In the genomic region with DNA sequence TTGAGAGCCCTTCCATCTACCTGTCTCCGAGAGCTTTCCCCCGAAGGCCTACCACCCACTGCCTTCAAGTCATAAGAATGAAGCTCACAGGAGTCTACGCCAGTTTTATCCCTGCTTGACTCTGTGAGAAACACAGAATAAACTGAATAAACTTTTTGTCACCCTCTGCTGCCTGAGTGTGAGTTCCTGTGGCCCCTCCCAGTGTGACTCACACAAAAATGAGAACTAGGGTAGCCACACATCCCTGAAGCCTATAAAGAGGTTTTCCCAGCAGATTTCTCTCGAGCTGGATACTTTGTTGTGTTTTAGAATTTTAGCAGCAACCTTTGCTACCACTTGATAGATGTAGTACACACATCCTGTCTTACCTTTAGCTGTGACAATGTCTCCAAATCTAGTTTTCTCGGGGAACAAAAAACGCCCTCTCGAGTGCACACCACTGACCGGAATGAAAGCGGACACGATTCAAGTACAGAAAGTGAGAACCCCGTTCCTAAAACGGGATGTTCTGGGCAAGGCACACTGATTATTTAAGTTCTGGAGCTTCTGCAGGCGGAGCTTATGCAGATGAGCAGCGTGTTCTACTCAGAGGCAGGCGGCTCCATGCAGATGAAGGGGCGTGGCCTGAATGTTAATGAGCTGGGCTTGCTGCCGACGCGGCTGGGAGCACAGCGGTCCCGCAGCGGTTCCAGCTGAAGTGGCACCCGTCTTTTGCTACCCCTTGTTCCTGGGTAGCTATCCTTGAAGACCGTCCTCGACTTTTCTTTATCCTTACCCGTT, we compare ENCODE assay signal across 8 mouse cellular contexts. TPM values are rescaled to one million over a fixed set of nuclear protein-coding genes. Genes with fewer than 3 reads are reported as not detected.
DNase-seq lines count a peak whose midpoint lies in the region; TF ChIP-seq lines count a peak whose summit lies in the region.

Kcnab3 (plus strand) TSS at position 631 of the 780 bp plus-strand sequence.

- TF ChIP-seq CTCF in gastrocnemius, adult 2 months (IDR thresholded peaks at IDR 0.05), result no peak

- H3K4me3 ChIP-seq in gastrocnemius, adult 2 months, result peak within 1 kb of the TSS; percentile 85
- peak within 1 kb of the TSS; percentile 91 for H3K4me3 ChIP-seq in megakaryocyte, embryonic 14.5 days (replicated peaks)

- peak within 1 kb of the TSS; percentile 71 for H3K27ac ChIP-seq in gastrocnemius, adult 2 months

- H3K9me3 ChIP-seq in megakaryocyte, embryonic 14.5 days, result no peaks in the 10 kb centered on the region

- peak; percentile 96 for DNase-seq in R1 (ENCODE audit: low read depth, low spot score)
- peak; percentile 69 to 71 for DNase-seq in cerebellum, postnatal 36 days
- DNase-seq in gastrocnemius, adult 2 months, result peak; percentile 90
- peak; percentile 96 for DNase-seq in induced T-regulatory cell, adult 2 months (ENCODE audit: low read depth)
- DNase-seq in left cerebral cortex, adult 8-10 months (ENCODE audit: low spot score in 2 of 2), result peak; percentile 47 to 83
- DNase-seq in right cerebral cortex, adult 2 months (ENCODE audit: low spot score in 2 of 2), result peak; percentile 83 to 85
- peak; percentile 74 for DNase-seq in urinary bladder, postnatal 25 days (ENCODE audit: low spot score)

- intact Hi-C loops in gastrocnemius, adult 2 months (cut with DNase I), result loop anchor here (2.0 kb wide), 1 partner anchor 39 kb away; no protein-coding TSS in a partner anchor

- H3K36me3 ChIP-seq in megakaryocyte, embryonic 14.5 days (replicated peaks; ENCODE audit: low read length), result no peaks in the 10 kb centered on the region

- H3K27me3 ChIP-seq in megakaryocyte, embryonic 14.5 days (replicated peaks), result peaks cover 44% of the 10 kb centered on the region

- peaks cover 62% of the 10 kb centered on the region for H3K4me1 ChIP-seq in megakaryocyte, embryonic 14.5 days

RNA-seq across cellular contexts. Expression of gene Kcnab3, which starts in this region (rescaled TPM):
- not detected for total RNA-seq in gastrocnemius, adult 2 months (2021)
- total RNA-seq in left cerebral cortex, adult 8-10 months (2022), result 10 to 100 TPM; 72.7 to 84.4 (median 78.8) TPM
- not detected in 2 replicates for polyA plus RNA-seq in megakaryocyte, embryonic 14.5 days (2012; ENCODE audit: insufficient read depth, low replicate concordance)

Comparison
In these comparisons a context has a peak if more than half of its experiments do, and no peak if none do; other contexts are left out.
1. Peak in every context shown above with its lines: DNase-seq, H3K4me3 ChIP-seq and H3K27ac ChIP-seq.
2. RNA of gene Kcnab3 (total RNA-seq): 72.7 to 84.4 TPM in left cerebral cortex, adult 8-10 months; not detected in gastrocnemius, adult 2 months; every median in the first group is over 10 times any median in the second.
3. Peak in DNase-seq, H3K4me3 ChIP-seq and H3K27ac ChIP-seq in gastrocnemius, adult 2 months; RNA of the gene not detected or under 1 TPM.